In genomic region chr13:108809191-108809590, GRCm38 (mm10) we compare ENCODE assay signal across 19 mouse cellular contexts.
A peak's percentile ranks its signal among the peaks of the same experiment; 100 is the strongest.
DNase-seq lines count a peak whose midpoint lies in the region; ATAC-seq and TF ChIP-seq lines count a peak whose summit lies in the region.
"Had no signal": no experiment of that assay in that cellular context is flagged by ENCODE, and none has a peak within 500 bp of the region (broad histone marks: within the 10 kb centered on the region; RNA-seq: fewer than 3 reads in every experiment).

No protein-coding gene starts in this region.

- H3K9ac ChIP-seq in forebrain, postnatal 0 days = no peak overlapping the region

- ATAC-seq in forebrain, postnatal 0 days = peak; percentile 69
- ATAC-seq: activated CD4-positive, CD25-positive, alpha-beta regulatory T cell, adult 4 months; CD4-positive, CD25-positive, alpha-beta regulatory T cell, adult 4 months; Patski had no signal

- H3K4me1 ChIP-seq in forebrain, postnatal 0 days (ENCODE audit: insufficient read depth) = no peaks in the 10 kb centered on the region
- no peaks in the 10 kb centered on the region for H3K4me1 ChIP-seq in forebrain, embryonic 10.5 days

- WGBS in forebrain, postnatal 0 days = 70% methylated on average over 7 of the region's 7 CpGs
- 93% methylated on average over 7 of the region's 7 CpGs for WGBS in forebrain, embryonic 10.5 days

- no peaks in the 10 kb centered on the region; the same call in 1 of the 2 replicates for H3K27me3 ChIP-seq in forebrain, postnatal 0 days (ENCODE audit: insufficient read depth, low read length)
- H3K27me3 ChIP-seq in forebrain, embryonic 10.5 days (ENCODE audit: poor library complexity, severe bottlenecking) = no peaks in the 10 kb centered on the region
- H3K27me3 ChIP-seq: CH12.LX had no signal

- TF ChIP-seq CTCF in forebrain, postnatal 0 days (IDR thresholded peaks at IDR 0.05; ENCODE audit: low read depth) = no peak

- no peaks in the 10 kb centered on the region for H3K36me3 ChIP-seq in forebrain, postnatal 0 days (ENCODE audit: insufficient read depth)
- H3K36me3 ChIP-seq in forebrain, embryonic 10.5 days (replicated peaks) = no peaks in the 10 kb centered on the region
- H3K36me3 ChIP-seq: G1E had no signal

- H3K4me2 ChIP-seq in forebrain, postnatal 0 days (ENCODE audit: low read depth) = no peak overlapping the region

- no peaks in the 10 kb centered on the region for H3K9me3 ChIP-seq in forebrain, postnatal 0 days (ENCODE audit: low read length)
- H3K9me3 ChIP-seq in forebrain, embryonic 10.5 days = no peaks in the 10 kb centered on the region
- H3K9me3 ChIP-seq: G1E had no signal

- H3K4me3 ChIP-seq in forebrain, postnatal 0 days (ENCODE audit: low read depth, low read length) = no peak overlapping the region
- no peak overlapping the region for H3K4me3 ChIP-seq in forebrain, embryonic 10.5 days

- peak; percentile 51 for DNase-seq in forebrain, postnatal 0 days
- DNase-seq in forebrain, embryonic 10.5 days (ENCODE audit: extremely low spot score, low spot score) = no peak
- peak; percentile 33 for DNase-seq in heart, adult 11 months
- no peak for DNase-seq in heart, adult 8-10 months (ENCODE audit: low spot score)
- DNase-seq: adrenal gland, adult 2 months; adrenal gland, adult 8-10 months; adrenal gland, postnatal 10 days; adrenal gland, postnatal 14 days; adrenal gland, postnatal 25 days; adrenal gland, postnatal 36 days; B cell, adult 2 months; cerebellum, adult 11 months; cerebellum, adult 11-12 months; cerebellum, adult 18-20 months had no signal

- no peak overlapping the region for H3K27ac ChIP-seq in forebrain, postnatal 0 days (ENCODE audit: low read depth, low read length)
- H3K27ac ChIP-seq in forebrain, embryonic 10.5 days = no peak overlapping the region

Comparison
In these comparisons a context has a peak if more than half of its experiments do, and no peak if none do; other contexts are left out.
1. DNase-seq: peak in forebrain, postnatal 0 days (single experiment) and heart, adult 11 months (single experiment); none in forebrain, embryonic 10.5 days (single experiment) and heart, adult 8-10 months (single experiment).